Mouse (Mus musculus): ENCODE measurements at regions not wholly inside any gene's neighbourhood (a gene's known extent, or its start where the extent isn't known, plus 50 kb on each side); places are given as distances from the start of the nearest gene placed in this dataset.
"Not testable (repeated sequence)": the region's sequence is repeated elsewhere in the genome, so short reads cannot be mapped to it uniquely, and the experiment has no call there.

DNA sequence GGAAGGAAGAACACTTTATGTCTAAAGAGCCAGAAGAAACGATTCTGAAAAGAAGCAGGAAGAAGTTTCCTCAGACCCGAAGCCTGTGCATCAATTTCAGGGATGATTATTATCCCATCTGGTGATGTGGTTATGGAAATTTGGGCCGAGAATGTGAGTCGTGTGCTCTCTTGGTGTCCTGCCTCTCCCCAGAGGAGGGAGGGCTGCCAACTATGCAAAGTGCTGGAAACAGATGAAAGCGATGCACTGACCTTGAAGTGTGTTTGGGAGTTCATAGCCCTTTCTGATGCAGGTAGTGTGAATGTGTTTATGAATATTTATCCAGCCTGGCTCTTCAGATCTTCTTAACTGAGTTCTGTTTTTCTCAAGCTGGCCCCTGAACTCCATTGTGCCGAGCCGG lies 59.8 kb upstream of the Emcn start:
- H3K36me3 ChIP-seq (replicated peaks; ENCODE audit: control insufficient read depth, insufficient read depth, low read length): no peaks in the 10 kb centered on the region
- no peak overlapping the region for H3K9ac ChIP-seq (replicated peaks; ENCODE audit: low read depth, low read length)
- H3K4me1 ChIP-seq (ENCODE audit: control insufficient read depth, insufficient read depth): no peaks in the 10 kb centered on the region
- H3K27me3 ChIP-seq (ENCODE audit: control insufficient read depth, insufficient read depth, low read length): no peaks in the 10 kb centered on the region
- WGBS: 51% methylated on average over 7 of the region's 7 CpGs
- ATAC-seq (ENCODE audit: insufficient read depth, low read depth) (no peak), DNase-seq (ENCODE audit: low spot score) (no peak)
- no peaks in the 10 kb centered on the region for H3K9me3 ChIP-seq (replicated peaks; ENCODE audit: control insufficient read depth, low read length)
- H3K27ac ChIP-seq (ENCODE audit: low read depth): no peak overlapping the region
- H3K4me3 ChIP-seq (ENCODE audit: low read depth, low read length): no peak overlapping the region
- TF ChIP-seq EP300 (IDR thresholded peaks at IDR 0.05; ENCODE audit: low read depth) (no peak), CTCF (IDR thresholded peaks at IDR 0.05; ENCODE audit: low read depth) (no peak)
- no peak overlapping the region for H3K4me2 ChIP-seq (ENCODE audit: low read depth, low read length)

DNA sequence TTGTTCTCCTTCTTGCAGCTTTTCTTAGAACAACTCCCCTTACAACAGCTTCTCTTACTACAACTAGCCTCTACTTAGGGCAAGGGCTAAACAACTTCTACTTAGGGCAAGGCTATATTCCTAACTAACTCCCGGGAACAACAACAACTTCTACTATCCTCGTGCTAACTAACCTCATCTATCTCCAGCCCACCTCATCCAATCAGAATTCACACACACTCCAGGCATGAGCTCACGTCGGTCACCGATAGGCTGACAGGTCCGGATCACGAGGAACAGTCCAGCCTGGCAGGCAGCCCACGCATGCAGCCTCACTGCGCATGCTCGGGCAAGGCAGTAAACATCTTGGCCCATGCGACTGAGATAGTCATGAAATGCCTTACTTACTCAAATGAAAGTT lies 53.3 kb upstream of the Emcn start:
- not testable (repeated sequence) for H3K4me2 ChIP-seq (ENCODE audit: low read depth, low read length); H3K9ac ChIP-seq (replicated peaks; ENCODE audit: low read depth, low read length); H3K27me3 ChIP-seq (ENCODE audit: control insufficient read depth, insufficient read depth, low read length); H3K27ac ChIP-seq (ENCODE audit: low read depth); ATAC-seq (ENCODE audit: insufficient read depth, low read depth); H3K9me3 ChIP-seq (replicated peaks; ENCODE audit: control insufficient read depth, low read length); DNase-seq (ENCODE audit: low spot score); H3K4me1 ChIP-seq (ENCODE audit: control insufficient read depth, insufficient read depth); H3K36me3 ChIP-seq (replicated peaks; ENCODE audit: control insufficient read depth, insufficient read depth, low read length); H3K4me3 ChIP-seq (ENCODE audit: low read depth, low read length)
- whole genome bisulfite sequencing: 86% methylated on average over 11 of the region's 11 CpGs

DNA sequence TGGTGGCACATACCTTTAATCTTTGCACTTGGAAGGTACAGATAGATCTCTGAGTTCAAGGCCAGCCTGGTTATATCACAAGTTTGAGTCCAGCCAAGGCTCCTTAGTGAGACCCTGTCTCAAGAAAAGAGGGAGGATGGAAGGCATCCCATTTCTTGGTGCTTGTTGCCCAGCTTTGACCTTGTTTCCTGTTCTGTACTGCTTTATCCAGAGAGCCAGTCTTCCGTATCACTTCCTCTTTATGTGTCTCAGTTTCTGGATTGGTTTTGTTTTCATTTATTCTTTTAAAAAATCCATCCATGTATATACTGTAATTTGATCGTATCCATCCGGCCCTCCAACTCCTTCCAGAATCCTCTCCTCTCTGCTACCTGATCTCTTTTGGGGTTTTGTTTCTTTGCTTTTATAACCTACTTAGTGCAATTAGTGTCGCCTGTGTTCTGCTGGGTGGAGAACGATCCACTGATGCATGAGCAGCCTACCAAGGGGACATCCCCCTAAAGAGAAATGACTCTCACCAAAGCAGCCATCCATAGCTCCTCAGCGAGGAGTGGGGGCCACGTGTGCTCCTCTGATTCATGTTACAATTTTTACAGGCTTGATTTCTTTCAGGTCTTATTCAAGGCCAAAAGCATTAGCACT lies 52.4 kb upstream of the Emcn start:
- Histone ChIP-seq H3K27me3 (ENCODE audit: control insufficient read depth, insufficient read depth, low read length) (no peaks in the 10 kb centered on the region), H3K4me1 (ENCODE audit: control insufficient read depth, insufficient read depth) (peaks cover 3% of the 10 kb centered on the region; the same call in 1 of the 2 replicates), H3K4me3 (ENCODE audit: low read depth, low read length) (no peak overlapping the region), H3K9ac (replicated peaks; ENCODE audit: low read depth, low read length) (no peak overlapping the region), H3K4me2 (ENCODE audit: low read depth, low read length) (no peak overlapping the region), H3K36me3 (replicated peaks; ENCODE audit: control insufficient read depth, insufficient read depth, low read length) (no peaks in the 10 kb centered on the region), H3K9me3 (replicated peaks; ENCODE audit: control insufficient read depth, low read length) (no peaks in the 10 kb centered on the region), H3K27ac (ENCODE audit: low read depth) (no peak overlapping the region)
- 82% methylated on average over 7 of the region's 7 CpGs for WGBS
- no peak for ATAC-seq (ENCODE audit: insufficient read depth, low read depth)
- TF ChIP-seq EP300 (IDR thresholded peaks at IDR 0.05; ENCODE audit: low read depth) (no peak), CTCF (IDR thresholded peaks at IDR 0.05; ENCODE audit: low read depth) (no peak)
- DNase-seq (ENCODE audit: low spot score): no peak

DNA sequence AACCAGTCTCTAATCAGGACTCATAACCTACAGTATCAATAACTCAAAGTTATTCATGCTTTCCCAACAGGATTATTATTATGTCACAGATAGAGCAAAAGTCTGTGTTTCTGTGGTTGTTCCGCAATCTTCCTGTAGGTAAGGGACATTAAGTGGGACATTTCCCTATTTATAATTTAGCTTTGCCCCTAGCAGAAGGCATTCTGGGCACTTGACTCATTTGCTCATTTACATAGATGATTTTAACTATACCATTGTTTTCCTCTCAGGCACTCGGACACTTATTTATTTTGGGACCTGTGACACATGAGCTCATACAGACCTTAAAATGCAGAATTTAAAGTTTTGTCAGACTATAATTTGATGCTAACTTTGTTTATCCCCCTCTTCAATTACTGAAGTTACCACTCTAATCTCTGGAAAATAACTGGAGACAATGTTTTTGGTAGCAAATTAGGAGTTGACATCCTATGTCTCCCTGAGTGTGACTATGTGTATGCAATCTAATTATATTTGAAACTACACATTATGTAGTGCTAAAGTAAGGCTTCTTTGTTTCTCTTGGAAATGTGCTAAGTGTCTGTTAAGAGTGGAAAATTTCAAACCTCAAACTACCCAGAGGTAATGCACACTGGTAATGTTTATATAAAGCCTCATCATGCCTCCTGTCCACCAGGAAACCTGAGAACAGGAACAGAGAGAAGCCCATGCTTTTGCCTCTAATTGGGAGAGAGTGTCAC lies 51.8 kb upstream of the Emcn start:
- Histone ChIP-seq H3K4me3 (ENCODE audit: low read depth, low read length) (no peak overlapping the region), H3K9ac (replicated peaks; ENCODE audit: low read depth, low read length) (no peak overlapping the region), H3K9me3 (replicated peaks; ENCODE audit: control insufficient read depth, low read length) (no peaks in the 10 kb centered on the region), H3K4me1 (ENCODE audit: control insufficient read depth, insufficient read depth) (peaks cover 8% of the 10 kb centered on the region; the same call in 1 of the 2 replicates), H3K27me3 (ENCODE audit: control insufficient read depth, insufficient read depth, low read length) (no peaks in the 10 kb centered on the region), H3K27ac (ENCODE audit: low read depth) (no peak overlapping the region), H3K4me2 (ENCODE audit: low read depth, low read length) (no peak overlapping the region), H3K36me3 (replicated peaks; ENCODE audit: control insufficient read depth, insufficient read depth, low read length) (no peaks in the 10 kb centered on the region)
- TF ChIP-seq CTCF (IDR thresholded peaks at IDR 0.05; ENCODE audit: low read depth) (no peak), EP300 (IDR thresholded peaks at IDR 0.05; ENCODE audit: low read depth) (no peak)
- no peak for DNase-seq (ENCODE audit: low spot score)
- 73% methylated on average over 2 of the region's 2 CpGs for WGBS
- no peak for ATAC-seq (ENCODE audit: insufficient read depth, low read depth)

DNA sequence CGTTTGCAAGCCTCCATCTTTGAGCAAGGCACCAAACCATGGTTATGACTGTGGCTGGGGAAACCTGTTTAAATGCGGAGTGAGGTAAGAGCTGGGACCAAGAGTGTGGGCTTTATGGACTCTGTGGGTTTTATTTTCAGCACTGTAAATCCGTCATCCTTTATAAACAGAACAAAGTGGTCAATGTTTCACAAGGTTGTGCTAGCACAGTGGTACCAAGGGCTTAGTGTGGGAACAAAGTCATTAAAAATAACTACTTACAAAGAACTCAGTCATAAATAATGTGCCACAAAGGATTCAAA lies 51.2 kb upstream of the Emcn start:
- Histone ChIP-seq H3K4me2 (ENCODE audit: low read depth, low read length) (no peak overlapping the region), H3K36me3 (replicated peaks; ENCODE audit: control insufficient read depth, insufficient read depth, low read length) (no peaks in the 10 kb centered on the region), H3K9ac (replicated peaks; ENCODE audit: low read depth, low read length) (no peak overlapping the region), H3K27me3 (ENCODE audit: control insufficient read depth, insufficient read depth, low read length) (no peaks in the 10 kb centered on the region), H3K4me3 (ENCODE audit: low read depth, low read length) (no peak overlapping the region), H3K27ac (ENCODE audit: low read depth) (no peak overlapping the region), H3K9me3 (replicated peaks; ENCODE audit: control insufficient read depth, low read length) (no peaks in the 10 kb centered on the region), H3K4me1 (ENCODE audit: control insufficient read depth, insufficient read depth) (peaks cover 8% of the 10 kb centered on the region; the same call in 1 of the 2 replicates)
- DNase-seq (ENCODE audit: low spot score) (no peak), ATAC-seq (ENCODE audit: insufficient read depth, low read depth) (no peak)
- WGBS: 85% methylated on average over 3 of the region's 3 CpGs
- no peak for TF ChIP-seq EP300 (IDR thresholded peaks at IDR 0.05; ENCODE audit: low read depth)
- no peak for TF ChIP-seq CTCF (IDR thresholded peaks at IDR 0.05; ENCODE audit: low read depth)
